Mouse (Mus musculus) right cerebral cortex, adult 18-20 months (tissue): ENCODE measurements at regions not wholly inside any gene's neighbourhood (a gene's known extent, or its start where the extent isn't known, plus 50 kb on each side); places are given as distances from the start of the nearest gene placed in this dataset.
A peak's percentile ranks its signal among the peaks of the same experiment; 100 is the strongest.
"Not testable (repeated sequence)": the region's sequence is repeated elsewhere in the genome, so short reads cannot be mapped to it uniquely, and the experiment has no call there.

ENCODE experiments used
- DNase-seq: peaks from one replicate; pipeline ENCODE4 v3.0.0; 2022; ENCODE audit warnings: mixed read lengths

DNA sequence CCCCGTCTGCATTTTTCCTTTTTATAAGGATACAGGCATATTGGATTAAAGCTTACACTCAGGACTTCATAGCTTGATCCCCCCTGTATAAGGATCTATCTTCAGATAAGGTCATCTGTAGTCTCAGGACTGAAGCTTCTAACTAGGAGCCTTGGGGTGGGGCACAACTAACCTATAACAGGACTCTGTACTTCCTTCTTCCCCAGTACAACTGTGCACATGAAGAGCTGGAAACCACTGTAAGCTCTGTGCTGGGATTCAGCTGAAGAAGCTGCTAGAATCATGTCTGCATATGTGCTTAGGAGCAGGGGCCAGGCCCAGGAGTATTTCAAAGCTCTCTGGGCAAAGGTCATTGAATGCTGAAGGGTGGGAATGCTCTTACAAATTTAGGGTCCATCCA is 137.9 kb downstream of the Tcp10c start:
- DNase-seq = not testable (repeated sequence)

- not testable (repeated sequence) for DNase-seq
These were observed 138.4 kb downstream of the Tcp10c start for GRCm38 (mm10) chr17:13492649-13493277.

DNA sequence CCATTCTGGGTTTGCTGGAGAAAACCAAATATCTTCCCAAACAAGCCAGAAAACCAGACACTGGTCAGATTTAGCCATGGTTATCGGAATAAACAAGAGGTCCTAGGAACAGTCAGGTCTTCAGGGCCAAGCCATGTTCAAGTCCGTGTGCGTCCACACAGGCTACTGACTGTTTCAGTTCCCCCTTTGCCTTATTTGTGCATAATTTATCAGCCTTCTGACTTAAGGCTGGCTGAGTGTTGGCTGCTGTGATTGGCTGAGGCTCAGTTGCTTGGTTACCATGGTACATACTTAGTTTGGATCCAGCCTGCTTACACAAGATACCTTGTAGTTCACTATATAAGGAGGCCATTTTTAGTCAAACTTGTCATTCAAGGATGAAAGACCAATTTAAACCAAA is 139.5 kb downstream of the Tcp10c start:
- DNase-seq = not testable (repeated sequence)

DNA sequence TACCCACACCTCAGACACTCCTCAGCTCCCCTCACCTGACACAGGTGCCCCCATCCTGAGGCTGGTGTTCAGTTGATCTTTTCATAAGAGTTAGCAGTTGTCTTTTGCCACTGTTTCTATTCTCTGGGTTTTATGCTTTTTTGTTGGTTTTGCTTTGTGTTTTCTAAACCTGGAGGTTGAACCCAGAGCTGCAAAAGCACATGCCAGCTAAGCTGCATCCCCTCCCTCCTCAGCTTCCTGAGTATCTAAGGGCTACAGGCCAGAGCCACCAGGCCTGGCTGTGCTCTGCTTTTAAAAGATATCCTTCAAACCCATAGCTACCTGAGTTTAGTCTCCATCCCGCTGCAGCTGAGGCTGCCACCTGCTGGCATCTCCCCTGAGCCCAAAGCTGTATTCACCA is 140.1 kb downstream of the Tcp10c start:
- DNase-seq = not testable (repeated sequence)

GRCm38 (mm10) chr17:13504365-13504764 is 150.0 kb downstream of the Tcp10c start:
- DNase-seq = not testable (repeated sequence)

DNA sequence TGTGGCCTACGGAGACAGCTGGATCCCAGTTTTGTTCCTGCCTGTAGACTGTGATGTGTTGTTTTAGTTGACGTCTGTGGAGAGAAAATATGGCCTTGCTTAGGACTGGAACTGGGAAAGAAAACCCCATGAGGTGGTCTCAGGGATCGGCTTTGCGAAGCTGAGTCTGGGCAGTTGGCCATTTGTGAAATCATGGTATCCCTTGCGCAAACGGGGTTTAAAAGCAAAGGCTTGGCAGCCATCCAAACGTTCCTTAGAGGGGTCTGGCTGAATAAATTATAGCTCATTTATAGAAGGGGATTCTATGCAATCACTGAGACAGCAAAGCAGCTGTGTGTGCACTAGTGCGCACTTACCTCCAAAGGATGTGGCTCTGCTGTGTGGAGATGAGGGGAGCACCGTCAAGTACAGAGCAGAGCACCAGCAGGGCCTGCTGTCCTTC is 150.5 kb downstream of the Tcp10c start:
- DNase-seq = not testable (repeated sequence)

GRCm38 (mm10) chr17:13507397-13508063 is 153.2 kb downstream of the Tcp10c start:
- not testable (repeated sequence) for DNase-seq

GRCm38 (mm10) chr17:13519409-13520201 is 165.2 kb downstream of the Tcp10c start:
- not testable (repeated sequence) for DNase-seq

DNA sequence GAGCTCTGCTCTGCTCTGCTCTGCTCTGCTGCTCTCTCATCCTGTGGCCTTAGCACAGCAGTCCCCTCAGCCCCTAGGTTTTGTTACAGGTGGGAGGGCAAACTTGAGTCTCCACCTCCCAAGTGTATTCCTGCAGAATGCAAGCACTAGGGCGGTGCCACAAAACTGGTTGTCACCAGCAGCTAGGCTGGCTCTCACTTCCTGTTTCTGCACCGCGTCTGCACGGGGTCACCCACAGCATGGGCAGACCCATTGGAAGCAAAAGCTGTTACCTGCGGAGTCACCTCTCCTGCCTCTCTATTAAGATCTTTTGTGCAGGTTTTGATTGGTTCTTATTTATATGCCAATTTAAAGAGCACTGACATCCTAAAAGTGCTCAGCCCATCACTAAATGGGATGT is 178.2 kb downstream of the Tcp10c start:
- not testable (repeated sequence) for DNase-seq

GRCm38 (mm10) chr17:13540446-13541241 is 186.3 kb downstream of the Tcp10c start:
- DNase-seq = no peak

DNA sequence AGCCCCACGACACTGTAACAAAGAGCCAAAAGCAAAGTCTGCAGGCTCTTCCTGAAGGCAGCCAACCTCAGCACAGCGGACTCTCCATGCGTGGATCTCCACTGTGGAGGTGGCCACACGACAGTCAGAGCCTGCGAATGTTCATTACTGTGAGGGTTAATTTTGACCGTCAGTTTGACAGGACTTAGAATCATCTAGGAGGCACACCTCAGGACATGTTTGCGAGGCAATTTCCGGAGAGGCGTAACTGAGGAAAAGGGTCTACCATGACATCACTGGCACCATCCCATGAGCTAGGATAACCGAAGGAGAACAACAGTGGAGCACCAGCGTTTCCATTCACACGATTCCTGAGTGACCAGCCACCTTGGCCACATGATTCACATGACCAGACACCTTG is 186.9 kb downstream of the Tcp10c start:
- no peak for DNase-seq

GRCm38 (mm10) chr17:13542261-13542660 is 187.9 kb downstream of the Tcp10c start:
- DNase-seq = no peak

- no peak for DNase-seq
These were observed 188.5 kb downstream of the Tcp10c start for GRCm38 (mm10) chr17:13542856-13543255.

DNA sequence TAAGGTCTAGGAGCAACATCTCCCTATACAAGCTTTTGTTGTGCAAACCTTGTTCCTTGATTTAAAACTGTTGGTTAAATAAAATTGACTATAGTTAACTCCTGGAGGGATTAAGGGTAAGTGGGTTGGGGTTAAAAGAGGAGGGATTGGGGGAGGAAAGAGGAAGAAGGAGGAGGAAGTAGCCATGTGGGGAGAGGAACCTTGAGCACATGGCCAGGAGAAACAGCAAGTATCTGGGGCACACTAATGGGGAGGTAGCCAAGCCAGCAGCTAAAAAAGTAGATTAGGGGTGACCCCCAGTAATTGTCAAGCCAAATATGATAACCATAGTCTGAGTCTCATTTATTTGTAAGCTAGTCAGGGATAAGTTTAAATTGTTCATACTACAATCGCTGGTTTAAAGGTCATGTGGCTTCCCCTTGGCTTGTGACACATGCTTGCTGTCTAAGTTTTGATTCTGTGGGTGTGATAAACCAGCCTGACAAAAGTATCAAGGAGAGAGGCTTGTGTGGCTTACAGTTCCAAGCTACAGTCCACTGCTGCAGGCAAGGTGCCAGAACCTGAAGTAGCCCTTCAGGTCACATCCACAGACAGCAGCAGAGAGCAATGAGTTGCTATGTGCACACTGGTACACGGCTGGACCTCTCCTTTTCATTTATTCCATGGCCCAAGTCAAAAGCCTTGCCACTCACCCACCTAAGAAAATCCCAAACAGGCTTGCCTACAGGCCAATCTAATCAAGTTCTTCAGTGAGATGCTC is 189.8 kb downstream of the Tcp10c start:
- DNase-seq = no peak

DNA sequence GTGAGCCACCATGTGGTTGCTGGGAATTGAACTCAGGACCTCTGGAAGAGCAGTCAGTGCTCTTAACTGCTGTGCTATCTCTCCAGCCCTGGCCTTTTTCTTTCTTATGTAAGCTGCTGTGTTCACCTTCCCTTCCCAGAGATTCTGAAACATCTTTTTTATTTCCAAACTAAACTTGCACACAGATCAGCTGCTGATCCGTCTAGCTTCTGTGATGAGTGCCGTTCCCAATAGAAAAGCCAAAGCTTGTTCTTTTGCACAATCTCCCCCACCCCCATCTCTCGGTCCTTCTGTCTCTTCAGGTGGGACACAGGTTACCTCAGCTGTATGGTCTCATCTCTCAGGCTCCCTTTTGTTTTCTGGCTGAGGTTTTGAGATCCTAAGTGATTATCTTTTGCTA is 191.9 kb downstream of the Tcp10c start:
- DNase-seq = no peak

- DNase-seq = peak; percentile 79
These were observed 192.3 kb downstream of the Tcp10c start for GRCm38 (mm10) chr17:13546669-13547085.

GRCm38 (mm10) chr17:13547657-13548360 is 193.4 kb downstream of the Tcp10c start:
- DNase-seq = no peak

DNA sequence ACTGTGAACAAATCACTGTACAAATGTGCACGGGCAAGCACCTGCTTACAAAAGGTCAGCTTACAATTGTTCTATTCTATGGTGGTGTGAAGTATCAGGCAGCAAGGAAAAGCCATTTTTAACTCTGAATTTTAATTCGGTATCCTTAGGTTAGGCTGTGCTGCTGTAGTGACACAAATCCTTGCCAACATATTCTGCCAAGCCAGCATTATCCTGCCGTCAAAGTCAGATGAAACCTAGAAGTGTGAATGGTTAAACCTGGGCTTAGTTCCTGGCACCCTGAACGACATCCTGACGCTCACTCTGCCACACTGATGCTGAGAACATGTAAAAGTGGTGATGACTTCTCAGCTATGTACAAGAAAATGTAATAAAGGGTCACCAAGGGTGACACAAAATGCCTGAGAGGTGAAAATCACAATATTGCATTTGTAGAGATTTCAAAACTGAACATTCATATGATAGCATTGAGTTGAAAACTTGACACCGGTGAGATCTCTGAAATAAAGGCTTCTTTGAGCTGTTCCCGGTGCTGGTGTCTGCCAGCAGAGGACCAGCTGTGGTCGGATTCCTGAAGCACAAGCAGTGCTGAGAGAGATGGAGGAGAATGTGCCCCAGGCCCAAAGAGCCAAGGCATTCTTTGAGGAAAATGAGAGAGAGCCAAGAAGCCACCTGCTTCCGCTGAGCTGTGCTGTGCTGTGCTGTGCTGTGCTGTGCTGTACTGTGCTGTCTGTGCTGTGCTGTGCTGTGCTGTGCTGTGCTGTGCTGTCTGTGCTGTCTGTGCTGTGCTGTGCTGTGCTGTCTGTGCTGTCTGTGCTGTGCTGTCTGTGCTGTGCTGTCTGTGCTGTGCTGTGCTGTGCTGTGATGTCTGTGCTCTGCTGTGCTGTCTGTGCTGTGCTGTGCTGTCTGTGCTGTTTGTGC is 195.9 kb downstream of the Tcp10c start:
- DNase-seq = no peak

- DNase-seq = not testable (repeated sequence)
These were observed 196.5 kb downstream of the Tcp10c start for GRCm38 (mm10) chr17:13550896-13551267.
